Mouse (Mus musculus): ENCODE data around the gene Lsamp.

The Lsamp gene

GRCm38 (mm10) chr16:41210055-41210454 lies 1225.9 kb downstream of the Lsamp start:
- no peak for DNase-seq (ENCODE audit: low read depth, low spot score)

GRCm38 (mm10) chr16:41235829-41236228 lies 1251.7 kb downstream of the Lsamp start:
- no peak for DNase-seq (ENCODE audit: low read depth, low spot score)

- no peak for DNase-seq (ENCODE audit: low read depth, low spot score)
Measured at GRCm38 (mm10) chr16:41242841-41243240, 1258.7 kb downstream of the Lsamp start.

GRCm38 (mm10) chr16:41244711-41245110 lies 1260.5 kb downstream of the Lsamp start:
- DNase-seq (ENCODE audit: low read depth, low spot score) = no peak

- DNase-seq (ENCODE audit: low read depth, low spot score) = no peak
Measured at GRCm38 (mm10) chr16:41258145-41259035, 1274.2 kb downstream of the Lsamp start.

GRCm38 (mm10) chr16:41275999-41276671 lies 1292.0 kb downstream of the Lsamp start:
- no peak for DNase-seq (ENCODE audit: low read depth, low spot score)

GRCm38 (mm10) chr16:41317992-41318391 lies 1333.8 kb downstream of the Lsamp start:
- DNase-seq (ENCODE audit: low read depth, low spot score) = no peak

GRCm38 (mm10) chr16:41343431-41343830 lies 1359.3 kb downstream of the Lsamp start:
- no peak for DNase-seq (ENCODE audit: low read depth, low spot score)

GRCm38 (mm10) chr16:41365138-41365537 lies 1381.0 kb downstream of the Lsamp start:
- DNase-seq (ENCODE audit: low read depth, low spot score) = no peak

- no peak for DNase-seq (ENCODE audit: low read depth, low spot score)
Measured at GRCm38 (mm10) chr16:41383702-41384101, 1399.5 kb downstream of the Lsamp start.

GRCm38 (mm10) chr16:41384288-41384687 lies 1400.1 kb downstream of the Lsamp start:
- no peak for DNase-seq (ENCODE audit: low read depth, low spot score)

- no peak for DNase-seq (ENCODE audit: low read depth, low spot score)
Measured at GRCm38 (mm10) chr16:41408850-41409249, 1424.7 kb downstream of the Lsamp start.

- DNase-seq (ENCODE audit: low read depth, low spot score) = no peak
Measured at GRCm38 (mm10) chr16:41410671-41411070, 1426.5 kb downstream of the Lsamp start.

GRCm38 (mm10) chr16:41417363-41417762 lies 1433.2 kb downstream of the Lsamp start:
- no peak for DNase-seq (ENCODE audit: low read depth, low spot score)

- DNase-seq (ENCODE audit: low read depth, low spot score) = no peak
Measured at GRCm38 (mm10) chr16:41467391-41467790, 1483.2 kb downstream of the Lsamp start.

GRCm38 (mm10) chr16:41478694-41479093 lies 1494.5 kb downstream of the Lsamp start:
- DNase-seq (ENCODE audit: low read depth, low spot score) = no peak

GRCm38 (mm10) chr16:41481832-41482231 lies 1497.7 kb downstream of the Lsamp start:
- no peak for DNase-seq (ENCODE audit: low read depth, low spot score)

- no peak for DNase-seq (ENCODE audit: low read depth, low spot score)
Measured at GRCm38 (mm10) chr16:41510915-41511552, 1526.9 kb downstream of the Lsamp start.

- no peak for DNase-seq (ENCODE audit: low read depth, low spot score)
Measured at GRCm38 (mm10) chr16:41521566-41521965, 1537.4 kb downstream of the Lsamp start.

GRCm38 (mm10) chr16:41524266-41524665 lies 1540.1 kb downstream of the Lsamp start:
- no peak for DNase-seq (ENCODE audit: low read depth, low spot score)

GRCm38 (mm10) chr16:41532661-41533551 lies 1548.7 kb downstream of the Lsamp start:
- peak; percentile 5 for DNase-seq (ENCODE audit: low read depth, low spot score)
